Mouse (Mus musculus): ENCODE data around the gene Pym1. TPM values are rescaled to one million over a fixed set of nuclear protein-coding genes. Genes with fewer than 3 reads are reported as not detected.
A peak's percentile ranks its signal among the peaks of the same experiment; 100 is the strongest.

Pym1 gene
- total RNA-seq, 1 experiment: 78.6 TPM

DNA sequence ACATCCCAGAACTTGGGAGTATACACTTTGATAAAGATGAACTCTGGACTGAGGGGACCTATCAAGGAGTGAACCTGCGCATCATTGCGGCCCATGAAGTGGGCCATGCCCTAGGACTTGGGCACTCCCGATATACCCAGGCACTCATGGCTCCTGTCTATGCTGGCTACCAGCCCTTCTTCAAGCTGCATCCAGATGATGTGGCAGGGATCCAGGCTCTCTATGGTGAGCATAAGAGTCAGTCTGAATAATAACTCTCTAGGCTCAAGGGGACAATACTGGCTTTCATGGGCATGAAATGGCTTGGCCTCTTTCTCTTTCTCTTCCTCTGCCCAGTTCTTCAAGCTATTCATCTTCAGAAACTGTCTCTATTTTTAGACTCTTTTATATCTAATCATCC is 47.9 kb downstream of the Pym1 start:
- in situ Hi-C loops (cut with MboI; ENCODE audit: low sequenced_read_pairs in 2 of 2, unreplicated experiment in 2 of 2): no loop called here
- no peak for DNase-seq (ENCODE audit: low read depth, low spot score)

DNA sequence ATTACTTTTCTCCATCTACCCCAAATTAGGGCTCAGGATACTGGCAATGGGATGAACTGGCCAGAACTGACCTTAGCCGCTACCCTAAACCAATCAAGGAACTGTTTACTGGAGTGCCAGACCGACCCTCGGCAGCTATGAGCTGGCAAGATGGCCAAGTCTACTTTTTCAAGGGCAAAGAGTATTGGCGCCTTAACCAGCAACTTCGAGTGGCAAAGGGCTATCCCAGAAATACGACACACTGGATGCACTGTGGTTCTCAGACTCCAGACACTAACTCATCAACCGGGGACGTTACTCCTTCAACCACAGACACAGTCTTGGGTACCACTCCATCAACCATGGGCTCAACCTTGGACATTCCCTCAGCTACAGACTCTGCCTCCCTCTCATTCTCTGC is 51.0 kb downstream of the Pym1 start:
- TF ChIP-seq CHD2 (IDR thresholded peaks at IDR 0.05; ENCODE audit: low read depth, low read length) (no peak), HCFC1 (IDR thresholded peaks at IDR 0.05; ENCODE audit: borderline replicate concordance, insufficient read depth, low read length) (no peak), MAFK (IDR thresholded peaks at IDR 0.05; ENCODE audit: insufficient read depth, low read depth, low read length) (no peak), ZC3H11A (IDR thresholded peaks at IDR 0.05; ENCODE audit: borderline replicate concordance, low read depth, low read length) (no peak), ZNF384 (IDR thresholded peaks at IDR 0.05; ENCODE audit: low read depth, low read length) (no peak)
- Histone ChIP-seq H3K27ac (ENCODE audit: insufficient read depth, low read depth, low read length, poor library complexity, severe bottlenecking) (no peak overlapping the region), H3K9me3 (ENCODE audit: control insufficient read depth, insufficient read depth, low read depth, low read length) (no peaks in the 10 kb centered on the region), H3K36me3 (ENCODE audit: control insufficient read depth, insufficient read depth, low read length, poor library complexity, severe bottlenecking) (peaks cover 2% of the 10 kb centered on the region; the same call in 1 of the 2 replicates), H3K9ac (ENCODE audit: insufficient read depth, low read depth, low read length, poor library complexity, severe bottlenecking) (no peak overlapping the region), H3K4me3 (ENCODE audit: insufficient read depth in 1 of 2, low read depth in 1 of 2, low read length in 2 of 2, poor library complexity in 1 of 2, severe bottlenecking in 1 of 2) (no peak overlapping the region), H3K4me1 (ENCODE audit: control insufficient read depth in 2 of 2, insufficient read depth in 2 of 2, low read length in 2 of 2, poor library complexity in 1 of 2) (peaks cover 0 to 5% of the 10 kb centered on the region in 2 experiments; a peak in 2 of 4 replicates)
- in situ Hi-C loops (cut with MboI; ENCODE audit: low sequenced_read_pairs in 2 of 2, unreplicated experiment in 2 of 2): no loop called here
- no peak for DNase-seq (ENCODE audit: low read depth, low spot score)

More for the DNA sequence above, 47.9 kb downstream of the Pym1 start:
- Histone ChIP-seq H3K9me3 (ENCODE audit: control insufficient read depth, insufficient read depth, low read depth, low read length) (no peaks in the 10 kb centered on the region), H3K4me1 (ENCODE audit: control insufficient read depth in 2 of 2, insufficient read depth in 2 of 2, low read length in 2 of 2, poor library complexity in 1 of 2) (no peaks in the 10 kb centered on the region; a peak in 2 of 4 replicates), H3K4me3 (ENCODE audit: insufficient read depth in 1 of 2, low read depth in 1 of 2, low read length in 2 of 2, poor library complexity in 1 of 2, severe bottlenecking in 1 of 2) (no peak overlapping the region), H3K36me3 (ENCODE audit: control insufficient read depth, insufficient read depth, low read length, poor library complexity, severe bottlenecking) (no peaks in the 10 kb centered on the region; the same call in 1 of the 2 replicates), H3K27ac (ENCODE audit: insufficient read depth, low read depth, low read length, poor library complexity, severe bottlenecking) (no peak overlapping the region), H3K9ac (ENCODE audit: insufficient read depth, low read depth, low read length, poor library complexity, severe bottlenecking) (no peak overlapping the region)
- TF ChIP-seq HCFC1 (IDR thresholded peaks at IDR 0.05; ENCODE audit: borderline replicate concordance, insufficient read depth, low read length): no peak
- TF ChIP-seq MAFK (IDR thresholded peaks at IDR 0.05; ENCODE audit: insufficient read depth, low read depth, low read length): no peak
- TF ChIP-seq CHD2 (IDR thresholded peaks at IDR 0.05; ENCODE audit: low read depth, low read length): no peak
- TF ChIP-seq ZNF384 (IDR thresholded peaks at IDR 0.05; ENCODE audit: low read depth, low read length): no peak
- TF ChIP-seq ZC3H11A (IDR thresholded peaks at IDR 0.05; ENCODE audit: borderline replicate concordance, low read depth, low read length): no peak

DNA sequence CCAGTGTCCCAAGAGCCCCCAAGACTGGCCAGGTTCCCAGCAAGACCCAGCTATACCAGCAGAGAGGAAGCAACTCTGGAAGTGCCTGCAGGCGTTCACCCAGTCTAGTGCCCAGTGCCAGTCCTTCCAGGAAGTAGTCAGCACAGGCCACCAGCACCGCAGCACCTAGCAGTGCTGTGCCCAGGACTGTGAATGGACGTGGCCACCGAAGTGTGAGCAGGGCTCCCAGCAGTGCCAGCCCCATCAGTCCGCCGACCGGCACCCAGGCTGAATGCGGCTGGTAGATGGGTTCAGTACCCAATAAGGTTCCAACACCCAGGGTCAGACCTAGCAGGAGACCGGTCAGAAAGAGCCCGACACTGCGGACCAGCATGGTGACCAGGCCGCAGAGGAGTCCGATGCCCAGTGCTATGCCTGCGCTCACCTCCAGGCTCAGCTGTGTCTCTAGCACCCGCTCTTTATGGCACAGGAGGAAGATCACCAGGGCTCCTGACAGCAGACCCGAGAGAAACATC is 54.3 kb downstream of the Pym1 start:
- peak overlapping the region in 1 of 2 experiments; percentile 31; a peak in 2 of 4 replicates for H3K4me3 ChIP-seq (ENCODE audit: insufficient read depth in 1 of 2, low read depth in 1 of 2, low read length in 2 of 2, poor library complexity in 1 of 2, severe bottlenecking in 1 of 2)
- H3K36me3 ChIP-seq (ENCODE audit: control insufficient read depth, insufficient read depth, low read length, poor library complexity, severe bottlenecking): peaks cover 2% of the 10 kb centered on the region; the same call in 1 of the 2 replicates
- H3K27ac ChIP-seq (ENCODE audit: insufficient read depth, low read depth, low read length, poor library complexity, severe bottlenecking): no peak overlapping the region; the same call in 1 of the 2 replicates
- no peak for DNase-seq (ENCODE audit: low read depth, low spot score)
- H3K4me1 ChIP-seq (ENCODE audit: control insufficient read depth in 2 of 2, insufficient read depth in 2 of 2, low read length in 2 of 2, poor library complexity in 1 of 2): peaks cover 0 to 12% of the 10 kb centered on the region in 2 experiments; a peak in 3 of 4 replicates
- no peak for TF ChIP-seq MAFK (IDR thresholded peaks at IDR 0.05; ENCODE audit: insufficient read depth, low read depth, low read length)
- H3K9me3 ChIP-seq (ENCODE audit: control insufficient read depth, insufficient read depth, low read depth, low read length): no peaks in the 10 kb centered on the region
- in situ Hi-C loops (cut with MboI; ENCODE audit: low sequenced_read_pairs in 2 of 2, unreplicated experiment in 2 of 2): no loop called here
- peak overlapping the region; percentile 7; the same call in 1 of the 2 replicates for H3K9ac ChIP-seq (ENCODE audit: insufficient read depth, low read depth, low read length, poor library complexity, severe bottlenecking)

DNA sequence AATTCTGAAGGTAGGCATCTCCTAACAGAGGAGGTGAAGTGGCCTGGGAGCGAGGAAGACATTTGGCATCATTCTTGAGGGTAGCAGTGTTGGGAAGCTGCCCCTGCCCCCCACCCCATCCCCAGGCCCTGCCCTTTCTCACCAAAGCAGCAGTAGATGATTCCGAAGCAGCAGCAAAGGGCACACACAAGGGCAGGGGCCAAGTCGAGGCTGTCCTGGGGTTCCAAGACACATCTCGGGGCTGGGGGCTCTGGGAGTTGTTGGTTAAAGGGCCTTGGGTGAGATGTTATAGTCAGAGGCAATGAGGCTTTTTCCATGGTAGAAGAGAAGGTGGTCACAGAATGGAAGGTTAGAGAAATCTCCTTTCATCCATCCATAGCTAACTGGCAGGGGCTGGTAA is 55.3 kb downstream of the Pym1 start:
- H3K4me3 ChIP-seq (ENCODE audit: insufficient read depth in 1 of 2, low read depth in 1 of 2, low read length in 2 of 2, poor library complexity in 1 of 2, severe bottlenecking in 1 of 2): peak overlapping the region in 1 of 2 experiments; percentile 90; a peak in 1 of 4 replicates
- DNase-seq (ENCODE audit: low read depth, low spot score): no peak
- in situ Hi-C loops (cut with MboI; ENCODE audit: low sequenced_read_pairs in 2 of 2, unreplicated experiment in 2 of 2): no loop called here
- peaks cover 0 to 12% of the 10 kb centered on the region in 2 experiments; a peak in 3 of 4 replicates for H3K4me1 ChIP-seq (ENCODE audit: control insufficient read depth in 2 of 2, insufficient read depth in 2 of 2, low read length in 2 of 2, poor library complexity in 1 of 2)
- no peak overlapping the region for H3K27ac ChIP-seq (ENCODE audit: insufficient read depth, low read depth, low read length, poor library complexity, severe bottlenecking)
- TF ChIP-seq HCFC1 (IDR thresholded peaks at IDR 0.05; ENCODE audit: borderline replicate concordance, insufficient read depth, low read length) (no peak), ZC3H11A (IDR thresholded peaks at IDR 0.05; ENCODE audit: borderline replicate concordance, low read depth, low read length) (no peak), MAFK (IDR thresholded peaks at IDR 0.05; ENCODE audit: insufficient read depth, low read depth, low read length) (no peak), CHD2 (IDR thresholded peaks at IDR 0.05; ENCODE audit: low read depth, low read length) (no peak)
- H3K36me3 ChIP-seq (ENCODE audit: control insufficient read depth, insufficient read depth, low read length, poor library complexity, severe bottlenecking): peaks cover 2% of the 10 kb centered on the region; the same call in 1 of the 2 replicates
- no peaks in the 10 kb centered on the region for H3K9me3 ChIP-seq (ENCODE audit: control insufficient read depth, insufficient read depth, low read depth, low read length)
- no peak overlapping the region for H3K9ac ChIP-seq (ENCODE audit: insufficient read depth, low read depth, low read length, poor library complexity, severe bottlenecking)
